Mouse (Mus musculus) naive thymus-derived CD4-positive, alpha-beta T cell, adult 2 months (primary cell): ENCODE results near the gene Pkhd1.
A peak's percentile ranks its signal among the peaks of the same experiment; 100 is the strongest.
"Not testable (repeated sequence)": the region's sequence is repeated elsewhere in the genome, so short reads cannot be mapped to it uniquely, and the experiment has no call there.

Experiments
- DNase-seq: peaks from one replicate; pipeline ENCODE4 v3.0.0-alpha.2; 2011; ENCODE audit warnings: low read depth

Pkhd1 gene

GRCm38 (mm10) chr1:20486087-20486486 lies 131.8 kb downstream of the Pkhd1 start:
- DNase-seq, result no peak

- DNase-seq, result no peak
Observed at GRCm38 (mm10) chr1:20481843-20482242, 136.0 kb downstream of the Pkhd1 start.

DNA sequence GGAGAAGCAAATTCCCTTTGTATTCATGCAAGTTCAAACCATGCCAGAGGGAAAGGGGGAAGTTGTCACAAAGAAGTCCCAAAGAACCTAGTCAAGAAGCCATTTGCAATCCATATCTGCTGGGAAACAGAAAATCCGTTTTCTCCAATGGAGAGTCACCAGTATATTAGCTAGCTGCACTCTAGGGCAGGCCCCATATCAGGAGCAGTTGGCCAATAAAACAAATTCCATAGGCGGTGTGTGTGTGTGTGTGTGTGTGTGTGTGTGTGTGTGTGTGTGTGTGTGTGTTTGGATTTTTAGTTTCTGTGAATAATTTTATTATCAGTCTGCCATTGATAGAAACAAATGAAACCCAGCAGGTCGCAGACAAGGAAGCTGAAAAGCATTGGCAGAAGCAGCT lies 139.2 kb downstream of the Pkhd1 start:
- no peak for DNase-seq

DNA sequence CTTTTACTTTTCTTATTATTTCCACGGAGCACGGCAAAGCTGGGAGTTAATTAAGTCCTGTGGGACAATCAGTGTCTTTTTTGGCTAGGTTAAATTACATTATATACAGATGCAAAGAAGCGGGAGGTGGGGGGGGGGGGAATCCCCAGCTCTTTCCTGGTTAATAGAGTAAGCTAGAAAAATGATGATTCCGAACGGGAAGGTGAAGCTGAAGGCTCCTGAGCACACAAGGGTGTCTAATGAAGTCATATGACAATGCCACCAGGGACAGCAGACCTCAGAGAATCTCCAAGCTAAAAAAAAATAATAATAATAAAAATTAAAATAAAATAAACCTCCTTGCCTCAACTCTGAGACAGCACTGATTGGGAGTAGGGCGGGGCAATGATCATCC lies 139.6 kb downstream of the Pkhd1 start:
- no peak for DNase-seq

DNA sequence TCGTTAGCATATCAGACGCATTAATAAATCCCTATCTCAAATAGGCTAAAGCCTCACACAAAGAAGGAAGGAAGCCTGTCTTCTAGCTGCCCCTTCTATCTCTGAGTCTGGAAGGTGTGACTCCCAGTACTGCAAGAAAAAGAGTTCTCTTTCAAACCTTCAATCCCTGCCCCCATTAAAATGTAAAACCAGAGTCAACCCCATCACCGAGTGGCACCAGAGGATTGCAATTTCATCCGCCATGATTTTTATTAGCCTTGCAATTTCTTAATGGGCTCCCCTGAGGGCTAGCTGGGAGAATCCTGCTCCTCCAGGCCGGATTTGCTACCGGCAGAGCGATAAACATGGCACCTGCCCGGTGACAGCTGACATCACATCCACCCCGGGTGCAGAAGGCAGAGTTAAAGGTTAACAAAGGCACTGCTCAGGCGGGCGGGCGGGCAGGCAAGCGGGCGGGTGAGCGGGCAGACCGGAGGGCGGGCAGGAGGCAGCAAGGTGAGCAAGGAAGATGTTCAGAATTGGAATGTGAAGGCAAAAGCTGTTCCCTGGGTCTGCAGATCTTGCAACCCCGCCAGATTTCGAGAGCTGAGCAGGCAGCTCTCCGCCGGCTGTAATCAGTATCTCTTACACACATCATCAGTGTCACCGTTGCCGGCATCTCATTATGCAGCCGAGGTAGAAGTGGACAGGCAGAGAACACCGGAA lies 140.2 kb downstream of the Pkhd1 start:
- no peak for DNase-seq

GRCm38 (mm10) chr1:20470770-20471169 lies 147.1 kb downstream of the Pkhd1 start:
- DNase-seq, result no peak

GRCm38 (mm10) chr1:20470317-20470716 lies 147.5 kb downstream of the Pkhd1 start:
- no peak for DNase-seq

- no peak for DNase-seq
Observed at GRCm38 (mm10) chr1:20466481-20466880, 151.4 kb downstream of the Pkhd1 start.

DNA sequence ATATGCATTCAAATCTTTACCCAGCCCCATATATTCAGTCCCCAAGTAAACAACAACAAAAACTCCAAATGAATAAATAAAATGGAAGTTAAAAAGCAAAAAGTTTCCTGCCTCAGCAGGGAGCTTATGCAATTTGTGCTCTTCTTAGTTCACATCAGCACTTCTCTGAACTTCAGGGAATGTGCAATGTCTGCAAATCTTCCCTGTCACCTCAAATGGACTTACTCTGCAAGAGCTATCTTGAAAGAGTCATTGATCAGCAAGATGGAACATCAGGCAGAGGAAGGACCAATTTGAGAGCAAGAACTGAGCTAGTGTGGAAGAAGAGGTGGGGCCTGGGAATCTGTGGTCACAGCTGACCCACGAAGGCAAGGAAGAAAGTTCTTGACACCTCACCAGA lies 163.2 kb downstream of the Pkhd1 start:
- DNase-seq, result no peak

- DNase-seq, result no peak
Observed at GRCm38 (mm10) chr1:20450074-20450473, 167.8 kb downstream of the Pkhd1 start.

- DNase-seq, result not testable (repeated sequence)
Observed at GRCm38 (mm10) chr1:20432026-20432425, 185.8 kb downstream of the Pkhd1 start.

- DNase-seq, result no peak
Observed at GRCm38 (mm10) chr1:20429056-20429394, 188.8 kb downstream of the Pkhd1 start.

DNA sequence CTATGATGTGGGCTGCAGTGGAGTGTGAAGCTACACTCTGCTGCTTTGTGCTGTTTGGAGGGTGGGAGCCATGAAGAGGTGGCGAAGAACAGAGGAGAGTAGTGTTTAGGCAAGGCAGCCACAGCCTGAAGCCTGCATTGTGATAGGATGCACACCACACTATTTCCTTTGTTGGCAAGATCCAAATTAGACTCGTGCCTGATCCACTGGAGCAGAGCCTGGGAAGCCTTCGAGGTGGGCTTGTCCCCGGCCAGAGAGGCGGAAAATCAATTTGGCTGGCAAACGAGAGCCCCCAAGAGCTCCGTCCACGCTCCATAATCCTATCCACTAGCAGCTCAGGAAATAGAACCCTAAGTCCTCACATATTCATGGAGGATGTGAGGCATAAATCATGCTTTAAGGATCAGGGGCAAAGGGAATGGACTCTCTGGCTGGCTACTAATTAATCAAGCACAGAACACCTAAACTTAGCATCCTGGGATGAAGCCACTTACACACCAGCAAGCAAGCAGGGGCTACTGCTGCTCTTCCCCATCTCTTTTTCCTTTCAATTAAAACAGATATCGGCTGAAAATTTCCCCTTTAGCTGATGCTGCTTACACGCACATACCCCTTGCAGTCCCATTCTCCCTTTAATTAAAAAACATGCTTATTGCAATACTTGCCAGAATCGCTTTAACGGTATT lies 189.4 kb downstream of the Pkhd1 start:
- no peak for DNase-seq

DNA sequence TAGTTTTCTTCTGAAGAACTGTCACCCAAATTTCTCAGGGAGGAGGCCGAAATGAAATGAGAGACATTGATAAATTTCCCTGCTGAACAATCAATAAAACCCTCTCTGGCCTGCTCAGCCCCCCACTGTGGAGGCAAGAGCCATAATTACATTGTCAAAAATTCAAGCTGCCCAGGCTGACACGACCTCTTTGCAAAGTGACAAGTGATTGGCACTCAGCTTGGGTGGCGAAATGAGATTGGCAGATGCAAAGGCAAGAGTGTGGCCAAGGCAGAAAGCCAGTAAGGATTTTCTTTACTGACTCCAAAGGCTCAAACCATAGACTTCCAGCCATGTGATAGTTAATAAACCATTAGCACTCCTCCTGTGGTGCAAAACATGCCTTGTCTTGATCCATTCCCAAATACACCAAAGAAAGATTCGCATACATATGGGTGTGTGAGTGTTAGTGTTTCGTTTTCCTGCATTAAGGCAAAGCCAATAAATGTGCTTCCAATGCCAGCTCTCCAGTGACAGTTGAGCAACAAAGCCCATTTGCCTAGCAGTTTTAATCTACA lies 208.4 kb downstream of the Pkhd1 start:
- DNase-seq, result no peak

DNA sequence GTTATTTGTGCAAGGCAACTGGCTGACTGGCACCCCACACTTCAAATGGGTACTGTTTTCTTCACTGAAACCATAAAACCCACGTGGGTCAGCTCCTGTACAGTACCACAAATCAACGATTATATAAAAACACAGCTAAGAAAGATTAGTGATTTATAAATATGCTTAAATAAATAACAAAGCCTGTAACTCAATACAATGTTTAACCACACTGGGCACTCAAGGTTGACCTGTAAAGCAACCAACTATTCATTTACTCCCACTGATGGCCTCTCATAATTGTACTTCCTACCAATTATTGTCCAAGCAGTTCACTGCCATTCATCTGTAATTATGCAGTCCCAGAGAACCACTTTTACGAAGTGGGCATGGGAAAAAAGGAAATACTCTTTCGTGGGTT lies 219.5 kb downstream of the Pkhd1 start:
- no peak for DNase-seq

DNA sequence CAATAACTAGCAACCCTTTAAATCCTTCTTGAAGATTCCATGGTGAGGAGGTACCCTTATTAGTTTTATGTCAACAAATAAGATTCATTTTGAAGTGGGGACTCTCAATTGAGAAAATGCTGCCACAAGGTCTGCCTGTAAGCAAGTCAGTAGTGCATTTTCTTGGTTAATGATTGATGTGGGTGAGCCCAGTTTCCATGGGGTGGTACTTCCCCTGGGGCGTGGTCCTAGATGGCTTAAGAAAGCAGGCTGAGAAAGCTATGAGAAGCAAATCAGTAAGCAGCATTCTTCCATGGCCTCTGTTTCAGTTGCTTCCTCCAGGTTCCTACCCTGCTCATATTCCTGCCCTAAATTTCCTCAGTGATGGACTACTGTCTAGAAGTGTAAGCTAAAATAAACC lies 253.4 kb downstream of the Pkhd1 start:
- no peak for DNase-seq

- DNase-seq, result no peak
Observed at GRCm38 (mm10) chr1:20344651-20345050, 273.2 kb downstream of the Pkhd1 start.

GRCm38 (mm10) chr1:20311485-20311884 lies 306.4 kb downstream of the Pkhd1 start:
- DNase-seq, result peak; percentile 5

DNA sequence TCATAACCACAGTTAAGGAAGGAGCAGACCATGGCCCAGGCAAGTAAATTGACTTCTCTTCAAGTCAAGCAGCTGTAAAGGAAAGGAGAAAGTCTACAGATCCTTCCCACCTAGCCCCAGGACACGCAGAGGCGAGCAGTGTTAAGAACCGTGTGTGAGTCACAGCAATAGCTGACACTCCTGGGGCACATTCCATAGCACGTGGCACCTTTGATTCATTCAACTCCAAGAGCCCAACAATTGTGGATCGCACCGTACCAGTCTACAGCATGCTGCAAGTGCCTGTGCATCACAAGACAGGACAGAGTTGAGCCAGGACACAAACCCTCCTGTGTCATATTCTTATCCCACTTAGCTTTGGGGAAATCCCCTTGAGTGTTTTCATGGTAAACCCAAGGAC lies 306.9 kb downstream of the Pkhd1 start:
- no peak for DNase-seq

GRCm38 (mm10) chr1:20306116-20306515 lies 311.7 kb downstream of the Pkhd1 start:
- no peak for DNase-seq

DNA sequence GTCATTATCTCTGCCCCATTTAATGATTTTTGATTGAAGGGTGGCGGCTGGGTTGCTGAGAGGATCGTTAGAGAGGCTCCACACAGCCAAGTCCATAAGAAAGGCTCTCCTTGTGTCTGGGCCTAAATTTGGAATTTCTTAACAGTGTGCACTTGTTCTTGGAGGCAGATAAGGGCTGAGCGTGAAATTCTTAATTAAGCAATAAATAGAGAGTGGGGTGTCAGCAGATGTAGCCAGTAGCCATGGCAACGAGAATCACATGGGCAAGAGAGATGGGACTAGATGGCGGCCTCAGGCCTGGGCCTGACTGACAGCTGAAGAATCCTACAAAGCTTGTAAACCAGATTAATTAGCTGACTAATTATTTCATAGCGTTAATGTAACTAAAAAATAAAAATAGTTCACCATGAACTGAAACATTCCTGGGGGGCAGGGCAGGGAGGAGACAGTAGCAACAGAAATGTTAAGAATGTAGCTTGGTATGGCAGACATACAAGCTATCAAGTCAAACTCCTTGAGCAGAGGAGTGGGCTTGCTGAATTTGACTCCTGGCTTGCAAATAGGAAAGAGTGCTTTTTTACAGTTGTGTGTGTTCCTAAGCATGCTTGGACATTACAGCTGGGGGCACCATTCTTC lies 314.8 kb downstream of the Pkhd1 start:
- no peak for DNase-seq

- no peak for DNase-seq
Observed at GRCm38 (mm10) chr1:20302187-20302942, 315.5 kb downstream of the Pkhd1 start.
